Mouse (Mus musculus) heart, adult 8-10 months (tissue): ENCODE measurements around the gene AC141477.1. TPM values are rescaled to one million over a fixed set of nuclear protein-coding genes. Genes with fewer than 3 reads are reported as not detected.

Experiments used
- DNase-seq: peaks from one replicate; pipeline ENCODE4 v3.0.0; 2022; ENCODE audit warnings: low spot score
- total RNA-seq, 4 experiments: library from RNA; stranded (reverse); gene quantifications; 2 replicates each; pipeline ENCODE4 v1.2.4; 2022

Gene AC141477.1
- 1 to 10 TPM in 1 of 4 experiments, not detected in 3; 3.1 TPM for total RNA-seq

DNA sequence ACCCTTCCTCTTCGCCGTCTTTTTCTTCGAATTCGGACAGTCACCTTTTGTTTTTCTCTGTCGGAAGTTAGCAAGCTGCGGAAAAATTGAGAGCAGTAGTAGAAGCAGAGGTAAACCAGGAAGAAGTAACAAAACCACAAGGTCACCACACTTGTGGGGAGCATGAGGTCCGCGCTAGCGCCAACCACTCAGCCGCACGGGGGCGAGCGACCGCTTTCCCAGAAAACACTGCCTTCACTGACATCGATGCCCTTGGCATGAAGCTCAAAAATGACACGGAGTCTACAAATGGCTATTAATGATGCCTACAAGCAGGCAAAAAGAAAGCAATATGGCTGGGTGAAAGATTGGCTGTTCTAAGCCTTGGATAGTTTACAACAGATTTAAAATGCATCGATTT is at the start of gene AC141477.1:
Gene AC141477.1 (minus strand): TSS at position 164 of the 400 bp plus-strand sequence.
- no peak for DNase-seq

DNA sequence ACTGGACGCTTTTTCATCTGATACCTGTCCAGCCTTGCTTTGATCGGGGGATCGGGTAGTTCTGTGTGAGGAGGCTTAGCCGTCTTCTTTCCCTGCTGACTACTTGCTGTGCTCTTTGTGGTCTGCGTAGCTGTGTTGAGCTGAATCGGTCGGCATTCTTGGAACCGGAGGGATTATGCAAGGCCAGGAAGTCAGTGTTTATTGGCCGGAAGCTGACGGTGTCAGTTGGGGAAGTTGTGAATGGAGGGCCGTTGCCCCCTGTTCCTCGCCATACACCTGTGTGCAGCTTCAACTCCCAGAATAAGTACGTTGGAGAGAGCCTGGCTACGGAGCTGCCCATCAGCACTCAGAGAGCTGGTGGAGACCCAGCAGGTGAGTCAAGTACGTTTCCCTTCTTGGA is 49.0 kb upstream of the AC141477.1 start:
- no peak for DNase-seq

DNA sequence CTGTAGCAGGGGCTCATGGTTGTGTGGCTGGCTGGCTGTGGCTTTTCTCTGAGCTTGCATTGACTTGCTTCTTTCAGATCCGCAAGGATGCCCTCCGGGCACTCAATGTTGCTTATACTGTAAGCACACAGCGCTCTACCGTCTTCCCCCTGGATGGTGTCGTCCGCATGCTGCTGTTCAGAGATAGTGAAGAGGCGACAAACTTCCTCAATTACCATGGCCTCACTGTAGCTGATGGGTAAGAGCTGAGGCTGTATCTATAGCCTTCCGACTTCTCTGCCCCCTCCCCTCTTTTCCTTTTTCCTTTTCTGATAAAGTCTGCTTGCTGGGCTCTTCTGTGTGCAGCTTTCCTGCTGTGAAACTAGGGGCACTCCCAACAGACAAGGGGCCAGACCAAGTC is 48.0 kb upstream of the AC141477.1 start:
- DNase-seq, result no peak

DNA sequence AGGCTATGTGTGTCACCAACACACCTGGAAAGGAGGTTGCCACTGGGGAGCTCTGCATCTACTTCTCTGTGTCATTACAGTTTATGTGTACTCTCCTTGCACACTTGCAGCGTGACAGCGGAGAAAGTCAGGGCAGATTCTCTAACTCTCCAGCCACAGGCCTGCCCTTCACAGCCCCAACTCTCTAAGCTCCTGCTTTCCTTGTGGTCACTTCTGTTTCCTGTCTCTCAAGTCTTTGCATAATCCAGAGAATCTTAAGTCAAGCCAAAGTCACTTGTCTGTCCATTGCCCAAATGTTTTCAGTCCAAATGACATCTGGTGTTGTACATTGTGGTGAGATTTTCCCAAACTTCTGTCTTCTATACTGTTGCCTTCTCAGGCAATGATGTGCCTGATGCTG is 46.1 kb upstream of the AC141477.1 start:
- DNase-seq, result no peak

DNA sequence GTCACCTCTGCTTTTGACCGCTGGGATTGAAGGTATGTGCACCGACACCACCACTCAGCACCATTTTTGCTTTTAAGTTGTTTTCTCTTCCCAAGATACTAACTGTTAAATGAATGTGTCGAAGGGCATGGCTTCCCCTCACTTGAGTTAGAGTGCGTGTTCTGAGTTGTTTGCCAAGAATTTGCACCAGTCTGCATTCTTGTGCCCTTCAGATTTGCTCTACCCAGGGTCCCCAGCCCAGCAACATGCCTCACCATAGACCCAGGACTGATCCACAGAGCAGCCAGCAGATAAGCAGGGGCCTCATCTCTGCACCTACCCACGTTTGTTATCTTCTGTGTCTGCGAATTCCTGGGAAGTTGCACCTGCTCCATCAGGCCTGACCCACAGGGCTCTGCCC is 41.2 kb upstream of the AC141477.1 start:
- no peak for DNase-seq

DNA sequence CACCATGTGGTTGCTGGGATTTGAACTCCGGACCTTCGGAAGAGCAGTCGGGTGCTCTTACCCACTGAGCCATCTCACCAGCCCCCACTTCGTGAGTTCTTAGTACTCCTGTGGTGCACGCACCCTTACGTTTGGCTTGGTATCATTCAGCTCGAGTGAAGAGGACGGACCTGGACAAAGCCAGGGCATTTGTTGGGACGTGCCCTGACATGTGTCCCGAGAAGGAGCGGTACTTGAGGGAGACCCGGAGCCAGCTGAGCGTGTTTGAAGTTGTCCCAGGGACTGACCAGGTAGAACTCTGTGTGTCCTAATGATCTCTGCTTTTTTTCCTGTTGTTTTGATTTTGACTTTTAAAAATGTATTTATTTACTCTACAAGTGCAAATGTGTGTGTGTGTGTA is 40.6 kb upstream of the AC141477.1 start:
- no peak for DNase-seq

DNA sequence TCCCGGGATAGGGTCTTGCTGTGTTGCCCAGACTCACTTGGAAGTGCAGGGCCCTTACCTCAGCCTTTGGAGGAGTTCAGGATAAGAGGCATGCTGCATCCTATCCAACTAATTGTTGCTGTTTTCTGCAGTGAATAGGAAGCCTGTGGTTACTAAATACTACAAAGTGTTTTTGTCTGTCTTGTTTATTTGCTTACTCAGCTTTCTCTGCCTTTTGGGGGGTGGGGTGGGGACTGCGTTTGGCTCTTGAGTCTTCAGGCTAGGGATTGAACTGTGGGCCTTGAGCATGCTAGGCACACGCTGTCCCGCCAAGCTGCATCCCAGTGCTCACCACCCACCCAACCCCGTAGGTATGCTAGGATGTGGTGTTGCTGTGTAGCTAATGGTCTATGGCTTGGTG is 33.5 kb upstream of the AC141477.1 start:
- DNase-seq, result no peak

DNA sequence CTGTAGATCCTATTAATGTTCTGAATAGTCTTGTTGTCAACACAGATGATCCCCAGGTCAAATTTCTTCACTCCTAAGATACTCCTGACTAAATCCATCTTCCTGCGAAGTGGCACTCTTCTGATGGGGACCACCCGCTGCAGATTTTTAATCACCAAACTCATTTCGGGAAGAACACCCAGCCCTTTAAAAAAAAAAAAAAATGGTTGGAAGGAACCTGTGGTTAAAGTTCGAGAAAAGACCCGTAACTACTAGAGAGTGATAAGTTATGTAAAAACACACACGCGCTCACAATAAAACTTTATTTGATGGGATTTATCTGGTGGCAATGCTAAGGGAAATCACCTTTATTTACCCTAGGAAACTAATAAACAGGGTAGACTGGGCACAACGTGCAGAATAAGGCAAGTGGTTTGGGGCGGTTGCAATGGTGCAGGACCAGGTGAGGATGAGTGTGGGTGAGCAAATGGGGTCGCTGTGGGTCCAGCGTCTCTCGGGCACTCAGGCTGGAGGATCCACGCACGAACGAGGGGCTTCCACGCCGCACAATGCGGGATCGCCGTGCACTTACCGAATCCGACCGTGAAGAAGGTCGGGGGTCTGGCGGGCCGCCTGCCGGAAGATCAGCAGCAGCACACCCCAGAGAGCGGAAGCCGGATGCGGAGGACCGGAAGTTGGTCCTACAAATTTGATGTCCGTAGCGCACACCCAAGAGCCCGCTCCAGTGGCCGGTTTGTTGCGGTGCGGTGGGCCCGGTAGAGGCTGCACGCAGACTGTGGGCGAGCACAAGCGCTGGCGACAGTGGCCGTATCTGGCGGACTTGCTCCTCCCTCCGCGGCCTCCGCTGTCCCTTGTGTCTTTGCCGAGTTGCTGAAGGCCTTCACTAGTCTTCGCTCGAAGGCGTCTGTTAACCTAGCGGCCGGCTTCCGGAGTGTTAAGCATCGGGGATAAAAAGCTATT is 28.2 kb upstream of the AC141477.1 start, which contains the start of the genes Mcm3ap and Ybey:
Gene Mcm3ap (plus strand): TSS at position 725 of the 960 bp plus-strand sequence.
Gene Ybey (minus strand): TSS at position 912 of the 960 bp plus-strand sequence.
- peak; percentile 87 for DNase-seq

DNA sequence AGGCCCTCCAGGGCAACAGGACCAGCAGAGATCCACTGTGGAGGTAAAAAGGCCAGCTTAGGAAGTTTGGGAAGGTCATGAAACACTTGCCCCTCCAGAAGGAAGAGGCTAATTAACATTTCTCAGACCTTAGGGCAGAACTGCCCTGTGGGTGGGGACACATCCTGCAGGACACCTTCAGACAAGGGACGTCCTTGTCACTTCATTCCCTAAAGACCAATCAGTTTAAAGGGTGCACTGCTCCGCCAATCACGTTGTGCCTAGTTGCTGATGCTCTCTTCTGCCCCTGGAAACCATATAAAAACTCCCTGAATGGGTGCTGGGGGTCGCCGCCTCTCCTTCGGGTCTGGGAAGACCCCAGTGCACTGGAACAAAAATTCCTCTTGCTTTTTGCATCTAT is 22.5 kb upstream of the AC141477.1 start:
- DNase-seq, result no peak

DNA sequence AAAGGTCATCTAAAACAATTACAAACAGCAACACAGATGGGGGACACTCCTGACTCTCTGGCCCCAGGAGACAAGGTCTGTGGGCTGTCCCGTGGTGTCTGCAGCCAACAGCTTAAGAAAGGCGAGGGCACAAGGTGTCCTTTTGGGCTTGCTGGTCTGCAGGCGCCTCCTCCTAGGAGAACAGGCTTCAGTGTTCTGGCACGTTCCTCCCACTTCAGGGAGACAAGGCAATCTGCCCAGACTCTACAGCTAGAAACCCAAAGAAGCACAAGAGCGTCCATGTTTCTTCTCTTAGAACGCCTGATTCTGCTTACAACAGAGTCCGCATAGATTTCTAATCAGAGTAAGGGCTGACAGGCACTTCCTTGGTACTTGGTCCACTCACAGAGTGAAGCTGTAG is 22.1 kb upstream of the AC141477.1 start:
- no peak for DNase-seq

DNA sequence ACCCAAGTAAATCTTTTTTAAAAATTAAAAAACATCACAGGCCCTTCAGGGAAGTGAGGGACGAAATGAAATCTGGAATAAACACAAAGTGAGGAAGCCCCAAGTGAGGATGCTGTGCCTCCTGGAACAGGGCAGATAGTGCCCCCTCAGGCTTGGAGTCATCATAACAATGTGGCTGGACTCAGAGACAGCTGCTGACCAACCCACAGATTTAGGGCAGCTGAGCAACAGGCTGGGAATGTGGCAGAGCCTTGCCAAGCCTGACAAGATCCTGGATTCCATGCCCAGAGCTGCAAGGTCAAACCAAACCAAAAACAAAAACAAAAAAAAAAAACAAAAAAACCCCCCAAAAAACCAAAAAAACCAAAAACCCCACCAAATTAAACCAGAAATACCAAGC is 21.0 kb upstream of the AC141477.1 start:
- no peak for DNase-seq

DNA sequence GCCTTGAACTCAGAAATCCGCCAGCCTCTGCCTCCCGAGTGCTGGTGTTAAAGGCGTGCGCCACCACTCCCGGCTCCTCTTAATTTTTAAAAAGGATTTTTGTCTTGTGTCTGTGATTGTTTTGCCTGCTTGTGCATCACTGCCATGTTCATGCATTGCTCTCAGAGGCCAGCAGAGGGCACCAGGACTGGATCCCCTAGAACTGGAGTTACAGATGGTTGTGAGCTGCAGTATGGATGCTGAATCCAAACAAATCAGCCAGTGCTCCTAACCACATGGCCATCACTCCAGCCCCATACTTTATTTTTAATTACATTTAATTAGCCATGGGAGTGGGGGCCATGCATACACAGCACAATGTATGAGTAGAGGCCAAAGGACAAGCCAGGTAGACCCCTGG is 15.0 kb upstream of the AC141477.1 start:
- DNase-seq, result no peak

DNA sequence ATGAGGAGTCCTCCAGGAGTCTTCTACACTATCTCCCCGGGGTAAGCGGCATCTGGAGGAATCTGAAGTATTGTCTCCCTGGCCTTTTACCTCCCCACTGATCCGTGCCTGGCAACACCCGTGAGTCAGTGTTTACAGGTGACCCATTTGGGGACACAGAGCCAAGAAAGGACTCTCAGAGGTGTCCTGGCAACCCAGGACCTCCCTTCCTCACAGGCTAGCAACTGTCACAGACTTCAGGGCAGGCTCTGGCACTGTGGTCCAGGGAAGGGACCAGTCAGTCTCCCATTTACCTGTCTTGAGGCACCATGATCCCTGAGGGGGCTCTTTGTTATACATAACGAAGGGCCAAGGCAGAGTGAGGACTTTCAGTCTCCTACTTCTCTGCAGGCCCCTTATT is 8.6 kb upstream of the AC141477.1 start, which contains the start of gene 2610028H24Rik:
Gene 2610028H24Rik (plus strand): TSS at position 231 of the 400 bp plus-strand sequence.
- DNase-seq, result no peak

DNA sequence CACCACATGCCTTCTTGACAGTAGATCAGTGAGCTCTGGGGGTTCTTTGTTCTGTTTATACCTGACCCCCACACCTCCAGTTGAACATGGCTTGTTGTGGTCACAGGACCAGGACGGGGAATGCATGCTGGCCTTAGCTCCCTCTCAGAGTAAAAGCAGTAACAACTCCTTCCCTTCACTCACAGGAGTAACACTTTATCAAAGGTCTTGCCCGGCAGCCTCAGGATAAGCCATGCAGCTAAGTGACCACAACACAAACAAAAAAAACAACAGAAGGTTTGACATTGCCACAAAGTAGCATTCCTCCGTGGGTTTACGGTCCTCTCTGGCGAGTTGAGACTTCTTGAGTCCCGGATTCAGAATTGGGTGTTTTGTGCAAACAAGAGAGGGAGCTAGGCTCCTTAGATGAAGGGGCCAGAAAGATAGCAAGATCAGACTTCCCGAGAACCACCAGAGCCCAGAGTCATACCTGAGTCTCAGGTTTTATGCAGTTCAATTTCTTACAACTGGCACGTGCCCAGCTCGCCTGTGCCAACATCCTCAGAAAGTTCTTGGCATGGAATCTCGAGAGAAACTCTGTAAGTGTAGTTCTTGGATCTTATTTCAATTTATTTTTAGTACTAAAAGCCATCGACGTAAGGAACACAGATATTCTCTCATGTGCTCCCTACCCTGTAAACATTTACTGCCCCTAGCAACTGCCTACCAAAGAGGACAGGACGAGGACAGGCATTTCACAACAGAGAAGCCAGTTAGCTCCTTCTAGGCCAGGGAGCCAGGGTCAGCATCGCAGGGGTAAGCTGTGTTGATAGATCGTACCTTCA is 7.4 kb upstream of the AC141477.1 start:
- peak; percentile 45 for DNase-seq

DNA sequence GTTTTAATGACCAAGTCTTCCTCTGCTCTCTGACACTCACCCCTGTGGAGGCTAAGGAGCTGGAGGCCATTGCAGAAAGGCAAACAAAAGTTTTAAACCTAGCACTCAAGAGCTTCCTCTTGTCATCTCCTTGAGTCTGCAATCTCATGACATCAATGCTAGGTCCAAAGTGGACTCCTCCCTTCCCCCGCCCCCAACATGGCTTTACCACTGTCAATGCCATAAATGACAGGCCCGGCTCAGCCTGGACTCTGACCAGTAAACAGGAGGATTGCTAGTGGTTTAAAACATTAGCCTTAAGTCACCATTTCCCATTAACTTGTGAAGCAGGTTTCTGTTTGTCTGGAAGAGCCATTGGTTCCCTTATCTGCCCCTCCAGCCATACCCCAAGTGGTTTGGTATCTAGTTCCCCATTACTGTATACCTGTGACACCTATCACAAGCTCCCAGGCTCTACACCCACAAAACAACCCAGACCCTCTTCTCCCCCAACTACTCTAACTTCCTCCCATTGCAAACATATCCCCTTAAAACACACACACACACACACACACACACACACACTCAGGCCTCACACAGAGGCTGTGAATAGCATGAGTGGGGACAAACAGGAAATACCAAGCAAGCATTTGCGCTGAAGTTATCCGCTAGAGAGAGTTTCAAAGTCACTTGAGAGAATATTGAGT is 5.9 kb upstream of the AC141477.1 start:
- peak; percentile 18 for DNase-seq

DNA sequence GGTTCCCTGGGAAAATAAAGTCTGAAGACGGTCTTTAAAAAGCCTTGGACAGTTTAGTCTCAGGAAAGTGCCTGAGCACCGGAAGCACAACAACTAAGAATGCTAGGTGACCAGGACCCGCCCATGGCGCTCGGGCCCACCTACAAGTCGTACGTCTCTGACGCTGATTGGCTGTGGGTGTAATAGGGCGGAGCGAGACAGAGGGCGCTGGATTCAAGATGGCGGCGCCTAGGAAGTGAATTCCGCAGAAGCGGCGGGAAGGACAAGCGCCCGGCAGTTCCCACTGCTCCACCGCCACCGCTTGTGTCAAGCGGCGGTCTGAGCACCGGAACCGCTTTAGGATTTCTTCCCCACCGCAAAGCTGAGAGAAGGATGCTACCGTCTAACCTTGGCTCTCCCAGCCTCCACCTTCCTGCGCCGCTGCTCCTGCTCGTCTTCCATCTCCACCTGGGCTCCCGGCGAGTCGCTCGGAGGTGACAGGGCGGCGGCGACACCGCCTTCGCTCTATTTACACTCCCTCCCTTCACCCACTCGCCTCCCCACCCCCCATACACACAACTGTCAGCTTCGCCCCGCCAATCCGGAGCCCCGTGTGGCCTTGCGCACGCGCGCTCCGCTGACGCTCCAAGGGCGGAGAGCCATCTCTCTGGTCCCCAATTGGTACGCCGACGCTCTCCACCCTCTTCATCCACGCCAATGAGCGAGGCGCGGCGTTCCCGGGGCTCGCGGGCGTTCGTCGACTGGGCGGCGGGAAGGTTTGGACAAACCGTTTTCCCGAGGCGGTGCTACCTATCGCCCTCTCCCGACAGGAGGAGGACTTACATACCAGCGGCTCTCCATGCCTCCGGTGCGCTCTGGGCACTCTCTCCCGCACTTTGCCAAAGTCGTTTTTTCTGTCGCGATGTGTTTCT is 2.2 kb upstream of the AC141477.1 start, which contains the start of gene Pcnt:
Gene Pcnt (minus strand): TSS at position 609 of the 911 bp plus-strand sequence.
- peak; percentile 95 for DNase-seq

DNA sequence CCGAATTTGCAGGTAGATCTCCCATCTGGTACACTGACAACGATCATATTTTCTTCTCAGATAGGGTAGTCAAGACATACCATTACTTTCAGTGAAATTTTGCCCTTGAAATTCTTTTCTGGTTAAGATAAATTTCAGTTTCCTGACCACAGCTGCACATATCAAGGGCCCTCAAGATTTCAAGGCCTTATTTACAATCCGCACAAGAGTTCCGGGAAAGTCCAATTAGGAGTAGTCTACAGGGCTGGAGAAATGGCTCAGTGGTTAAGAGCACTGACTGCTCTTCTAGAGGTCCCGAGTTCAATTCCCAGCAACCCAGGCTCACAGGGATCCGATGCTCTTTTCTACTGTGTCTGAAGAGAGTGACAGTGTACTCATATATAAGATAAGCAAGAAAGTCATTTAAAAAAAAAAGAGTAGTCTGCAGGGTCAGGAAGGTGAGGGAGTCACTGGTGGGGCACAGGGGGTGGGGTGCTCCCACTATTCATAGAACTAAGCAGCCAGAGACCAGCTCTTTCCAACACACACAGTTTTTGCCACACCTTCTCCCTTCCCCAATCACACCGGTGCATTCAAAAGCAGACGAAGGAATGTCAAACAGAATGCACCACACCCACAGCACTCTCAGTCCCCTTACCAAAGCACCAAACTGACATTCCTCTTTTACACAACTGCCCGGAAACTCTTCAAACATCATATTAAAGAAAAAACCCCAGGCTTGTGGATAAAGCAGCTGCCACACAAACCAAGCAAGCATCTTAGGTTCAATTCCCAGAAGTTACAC is 945 bp downstream of the AC141477.1 start:
- DNase-seq, result no peak

DNA sequence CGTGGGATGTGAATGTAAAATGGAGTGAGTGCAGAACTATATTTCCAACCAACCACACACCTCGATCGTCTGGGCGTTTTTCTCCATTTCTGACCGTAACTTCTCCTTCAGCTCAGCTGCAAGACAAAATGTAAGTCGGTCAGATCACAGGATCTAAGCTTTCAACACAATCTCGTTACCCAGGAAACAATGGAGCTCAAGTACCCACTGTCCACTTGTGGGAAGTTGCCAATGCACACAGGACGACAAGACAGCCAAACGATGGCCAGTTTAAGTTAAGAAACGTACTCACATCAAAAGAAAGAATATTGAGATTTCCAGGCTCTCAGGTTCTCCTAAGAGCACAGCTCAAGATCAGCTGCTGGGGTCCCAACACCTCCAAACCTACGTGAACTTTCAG is 6.3 kb downstream of the AC141477.1 start:
- no peak for DNase-seq

DNA sequence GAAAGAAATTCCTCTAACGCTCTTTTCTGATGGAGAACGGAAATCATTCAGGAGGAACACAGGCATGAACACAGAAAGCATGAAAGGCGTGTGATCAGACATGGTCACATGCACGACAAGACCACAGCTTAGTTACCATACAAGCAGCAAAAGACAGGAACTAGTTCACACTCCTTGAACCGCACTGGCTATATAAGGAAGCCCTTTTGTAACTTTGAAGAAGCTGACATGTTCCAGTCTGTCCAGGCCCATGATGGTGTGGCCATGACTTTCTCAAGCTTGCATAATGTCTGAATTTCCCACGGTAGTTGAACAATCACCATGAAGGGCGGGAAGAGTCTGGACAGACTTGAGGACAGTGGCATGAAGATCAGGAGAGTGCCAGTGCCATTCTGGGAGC is 14.6 kb downstream of the AC141477.1 start:
- DNase-seq, result no peak

DNA sequence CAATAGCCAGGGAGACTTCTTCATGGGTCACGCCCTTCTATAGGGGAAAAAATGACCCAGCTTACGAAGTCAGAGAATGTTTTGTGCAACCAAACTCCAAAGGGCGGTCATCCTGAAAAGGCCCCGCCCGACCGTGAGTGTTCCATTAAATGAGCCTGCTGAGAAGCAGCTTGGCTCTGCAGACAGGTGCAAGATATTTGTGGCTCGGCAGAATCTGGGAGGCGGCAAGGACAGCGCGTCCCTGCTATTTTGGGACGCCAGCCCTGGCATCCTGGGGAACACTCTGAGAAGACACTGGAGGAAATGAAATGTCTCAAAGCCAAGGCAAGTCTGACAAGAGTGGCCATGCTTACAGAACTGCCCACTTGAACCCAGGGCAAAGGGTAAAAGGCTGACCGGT is 23.4 kb downstream of the AC141477.1 start:
- peak; percentile 53 for DNase-seq
